Mouse (Mus musculus) C2C12 (cell line): Measurements from ENCODE around the gene Gm20708.

Source experiments
- CTCF ChIP-seq: IDR thresholded peaks from one replicate; pipeline ENCODE4 v1.5.1; 2011; ENCODE audit not compliant: control insufficient read depth, insufficient read depth, insufficient read length
- USF1 ChIP-seq: IDR thresholded peaks from one replicate; pipeline ENCODE4 v1.6.1; 2011; ENCODE audit warnings: low read depth, mild to moderate bottlenecking, control low read depth, moderate library complexity

GRCm38 (mm10) chr11:117828888-117829604 is 19.6 kb downstream of the Gm20708 start:
- TF ChIP-seq CTCF (no peak), USF1 (peak; percentile 28)
